8 mouse cellular contexts compared by ENCODE assay signal in genomic region chr4:57904211-57904610, GRCm38 (mm10). TPM values are rescaled to one million over a fixed set of nuclear protein-coding genes. Genes with fewer than 3 reads are reported as not detected.
A peak's percentile ranks its signal among the peaks of the same experiment; 100 is the strongest.
DNase-seq lines count a peak whose midpoint lies in the region; ATAC-seq and TF ChIP-seq lines count a peak whose summit lies in the region.

No protein-coding gene starts in this region.

- H3K9ac ChIP-seq in liver, adult 2 months (ENCODE audit: low read depth, low read length): no peak overlapping the region
- no peak overlapping the region for H3K9ac ChIP-seq in stomach, embryonic 16.5 days (ENCODE audit: low read length)

- no peaks in the 10 kb centered on the region for H3K4me1 ChIP-seq in kidney, adult 2 months (ENCODE audit: control insufficient read depth, insufficient read depth, low read length)
- no peaks in the 10 kb centered on the region; the same call in 1 of the 2 replicates for H3K4me1 ChIP-seq in liver, adult 2 months (ENCODE audit: control insufficient read depth, insufficient read depth, low read length)
- no peaks in the 10 kb centered on the region for H3K4me1 ChIP-seq in stomach, embryonic 16.5 days (ENCODE audit: control insufficient read depth, insufficient read depth, low read length)

- H3K79me2 ChIP-seq in liver, adult 2 months (ENCODE audit: control insufficient read depth, insufficient read depth, low read length): no peaks in the 10 kb centered on the region

- peak overlapping the region; percentile 26; the same call in 1 of the 2 replicates for H3K4me2 ChIP-seq in stomach, embryonic 16.5 days (ENCODE audit: low read depth, low read length)

- 6% methylated on average over 5 of the region's 5 CpGs for WGBS in kidney, adult 2 months
- 4% methylated on average over 5 of the region's 5 CpGs for WGBS in liver, adult 2 months
- 7% methylated on average over 5 of the region's 5 CpGs for WGBS in stomach, embryonic 16.5 days

- no peak overlapping the region for H3K27ac ChIP-seq in kidney, adult 2 months (ENCODE audit: insufficient read depth, low read depth, low read length)
- H3K27ac ChIP-seq in liver, adult 2 months (replicated peaks; ENCODE audit: insufficient read depth, low read depth, low read length): no peak overlapping the region
- no peak overlapping the region for H3K27ac ChIP-seq in stomach, embryonic 16.5 days (ENCODE audit: low read length)

- no peaks in the 10 kb centered on the region for H3K36me3 ChIP-seq in kidney, adult 2 months (ENCODE audit: control insufficient read depth, insufficient read depth, low read length)
- no peaks in the 10 kb centered on the region for H3K36me3 ChIP-seq in liver, adult 2 months (ENCODE audit: control insufficient read depth, insufficient read depth, low read length)
- H3K36me3 ChIP-seq in stomach, embryonic 16.5 days (ENCODE audit: control insufficient read depth, insufficient read depth, low read length): no peaks in the 10 kb centered on the region

- DNase-seq in urinary bladder, postnatal 14 days (ENCODE audit: low spot score): peak; percentile 64
- no peak for DNase-seq in urinary bladder, adult 2 months (ENCODE audit: low spot score)
- DNase-seq in cerebellum, postnatal 25 days: peak; percentile 65 to 80
- peak; percentile 40 to 60 for DNase-seq in frontal cortex, postnatal 36 days (ENCODE audit: low spot score in 2 of 2)
- DNase-seq in kidney, adult 2 months: peak; percentile 71
- no peak for DNase-seq in liver, adult 2 months (ENCODE audit: extremely low read depth, low read depth, low spot score)
- peak; percentile 83 for DNase-seq in naive thymus-derived CD4-positive, alpha-beta T cell, adult 2 months (ENCODE audit: low read depth)

- H3K4me3 ChIP-seq in kidney, adult 2 months (ENCODE audit: insufficient read depth, low read depth, low read length): no peak overlapping the region
- no peak overlapping the region for H3K4me3 ChIP-seq in liver, adult 2 months (ENCODE audit: insufficient read depth, low read depth, low read length)
- no peak overlapping the region for H3K4me3 ChIP-seq in stomach, embryonic 16.5 days (replicated peaks; ENCODE audit: low read length)

- no peaks in the 10 kb centered on the region for H3K9me3 ChIP-seq in stomach, embryonic 16.5 days (replicated peaks; ENCODE audit: control insufficient read depth, low read length)

- TF ChIP-seq POLR2A in kidney, adult 2 months (IDR thresholded peaks at IDR 0.05; ENCODE audit: low read depth, low read length): no peak
- TF ChIP-seq POLR2A in liver, adult 2 months (IDR thresholded peaks at IDR 0.05; ENCODE audit: extremely low read depth, insufficient read depth, low read length): no peak

- TF ChIP-seq CTCF in kidney, adult 2 months (conservative IDR thresholded peaks at IDR 0.05; ENCODE audit: insufficient read depth, insufficient read length, low read depth, low read length): peak; percentile 88
- TF ChIP-seq CTCF in liver, adult 2 months (IDR thresholded peaks at IDR 0.05; ENCODE audit: low read depth, low read length): peak; percentile 89

- no peaks in the 10 kb centered on the region for H3K27me3 ChIP-seq in kidney, adult 2 months (replicated peaks; ENCODE audit: control insufficient read depth, insufficient read depth, low read length)
- no peaks in the 10 kb centered on the region for H3K27me3 ChIP-seq in liver, adult 2 months (ENCODE audit: control insufficient read depth, insufficient read depth, low read length)
- H3K27me3 ChIP-seq in stomach, embryonic 16.5 days (ENCODE audit: control insufficient read depth, insufficient read depth, low read length): no peaks in the 10 kb centered on the region

- ATAC-seq in stomach, embryonic 16.5 days (ENCODE audit: insufficient read depth, low FRiP score): peak; percentile 5; the same call in 1 of the 2 replicates

RNA-seq across cellular contexts. Expression of gene D630039A03Rik, which starts 11.9 kb away (rescaled TPM):
- 3.9 and 4.3 TPM in 2 replicates for polyA plus RNA-seq in urinary bladder, adult 2 months (2012; rRNA removed)
- polyA plus RNA-seq in kidney, adult 2 months (2012; rRNA removed): 17.8 and 19.8 TPM in 2 replicates
- 3.2 and 4.9 TPM in 2 replicates for total RNA-seq in liver, adult 2 months (2014; rRNA removed)
- polyA plus RNA-seq in liver, adult 2 months (2012; rRNA removed): 10.2 and 14.3 TPM in 2 replicates
- polyA plus RNA-seq in stomach, embryonic 16.5 days (2015; fragmentation: Nextera tagmentation; extraction: Ambion mirVana): 11.9 and 13.8 TPM in 2 replicates

RNA-seq across cellular contexts. Expression of gene Txn1, which starts 52.0 kb away (rescaled TPM):
- polyA plus RNA-seq in urinary bladder, adult 2 months (2012; rRNA removed): 240 and 294 TPM in 2 replicates
- polyA plus RNA-seq in kidney, adult 2 months (2012; rRNA removed): 296 and 377 TPM in 2 replicates
- 138 and 151 TPM in 2 replicates for total RNA-seq in liver, adult 2 months (2014; rRNA removed)
- polyA plus RNA-seq in liver, adult 2 months (2012; rRNA removed): 246 and 257 TPM in 2 replicates
- polyA plus RNA-seq in stomach, embryonic 16.5 days (2015; fragmentation: Nextera tagmentation; extraction: Ambion mirVana): 451 and 475 TPM in 2 replicates

Comparison
In these comparisons a context has a peak if more than half of its experiments do, and no peak if none do; other contexts are left out.
1. DNase-seq: peak in urinary bladder, postnatal 14 days (single experiment), cerebellum, postnatal 25 days (2 of 2), frontal cortex, postnatal 36 days (2 of 2), kidney, adult 2 months (single experiment) and naive thymus-derived CD4-positive, alpha-beta T cell, adult 2 months (single experiment); none in urinary bladder, adult 2 months (single experiment) and liver, adult 2 months (single experiment).